Mouse (Mus musculus) monocyte, adult 2 months (primary cell): Measurements from ENCODE around the gene Bst2.
"Not testable (repeated sequence)": the region's sequence is repeated elsewhere in the genome, so short reads cannot be mapped to it uniquely, and the experiment has no call there.

Experiments
- DNase-seq, 2 experiments: peaks; one replicate each; pipeline ENCODE4 v3.0.0; 2022; ENCODE audit warnings: low spot score in 2 of 2, low read depth in 1 of 2

The Bst2 gene

DNA sequence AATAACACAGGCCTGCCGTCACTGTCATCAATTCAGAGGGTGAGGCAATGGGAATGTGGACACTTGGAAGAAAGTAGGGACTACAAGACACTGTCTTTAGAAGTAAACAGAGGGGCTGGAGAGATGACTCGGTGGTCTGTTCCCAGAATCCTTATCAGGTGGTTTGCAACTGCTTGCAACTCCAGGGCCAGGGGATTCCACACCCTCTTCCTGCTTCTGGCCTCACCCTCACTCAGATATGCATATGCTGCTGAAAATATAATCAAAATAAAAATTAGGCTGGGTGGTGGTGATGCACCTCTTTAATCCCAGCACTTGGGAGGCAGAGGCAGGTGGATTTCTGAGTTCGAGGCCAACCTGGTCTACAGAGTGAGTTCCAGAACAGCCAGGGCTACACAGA, 22.8 kb upstream of the Bst2 start:
- no peak for DNase-seq

DNA sequence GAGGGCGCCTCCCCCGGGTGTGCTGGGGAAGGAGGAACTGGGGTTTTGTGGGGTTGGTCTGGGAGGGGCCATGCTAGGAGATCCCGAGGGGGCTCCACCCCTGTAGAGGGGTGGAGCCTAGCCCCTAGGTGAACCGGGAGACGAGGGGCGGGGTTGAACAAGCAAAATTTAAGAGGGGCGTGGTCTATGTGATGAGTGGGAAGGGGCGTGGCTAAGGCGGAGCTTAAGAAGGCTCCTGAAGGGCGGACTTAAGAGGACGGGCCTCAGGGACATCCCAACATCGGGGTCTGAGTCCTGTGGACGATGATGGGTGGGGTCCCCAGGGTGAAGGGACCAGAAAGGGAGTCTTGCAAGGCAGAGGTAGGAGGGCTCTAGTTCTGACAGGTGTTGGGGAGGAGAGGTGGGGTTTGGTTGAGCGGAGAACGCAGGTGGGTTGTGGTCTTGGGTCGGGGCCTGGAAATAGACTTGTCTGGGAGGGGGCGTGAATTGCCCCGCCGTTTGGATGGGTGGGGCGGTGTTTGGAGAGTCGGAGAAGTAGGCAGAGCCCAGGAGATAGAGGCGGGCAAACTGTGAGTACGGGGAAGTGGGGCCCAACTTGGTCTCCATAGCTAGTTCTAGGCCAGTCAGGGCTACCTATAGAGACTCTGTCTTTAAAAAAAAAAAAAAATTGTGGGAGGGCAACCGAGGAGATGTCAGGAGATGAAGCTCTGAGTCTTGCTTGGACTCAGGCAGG, 21.9 kb upstream of the Bst2 start:
- DNase-seq: peak in 1 of 2 experiments; percentile 57

DNA sequence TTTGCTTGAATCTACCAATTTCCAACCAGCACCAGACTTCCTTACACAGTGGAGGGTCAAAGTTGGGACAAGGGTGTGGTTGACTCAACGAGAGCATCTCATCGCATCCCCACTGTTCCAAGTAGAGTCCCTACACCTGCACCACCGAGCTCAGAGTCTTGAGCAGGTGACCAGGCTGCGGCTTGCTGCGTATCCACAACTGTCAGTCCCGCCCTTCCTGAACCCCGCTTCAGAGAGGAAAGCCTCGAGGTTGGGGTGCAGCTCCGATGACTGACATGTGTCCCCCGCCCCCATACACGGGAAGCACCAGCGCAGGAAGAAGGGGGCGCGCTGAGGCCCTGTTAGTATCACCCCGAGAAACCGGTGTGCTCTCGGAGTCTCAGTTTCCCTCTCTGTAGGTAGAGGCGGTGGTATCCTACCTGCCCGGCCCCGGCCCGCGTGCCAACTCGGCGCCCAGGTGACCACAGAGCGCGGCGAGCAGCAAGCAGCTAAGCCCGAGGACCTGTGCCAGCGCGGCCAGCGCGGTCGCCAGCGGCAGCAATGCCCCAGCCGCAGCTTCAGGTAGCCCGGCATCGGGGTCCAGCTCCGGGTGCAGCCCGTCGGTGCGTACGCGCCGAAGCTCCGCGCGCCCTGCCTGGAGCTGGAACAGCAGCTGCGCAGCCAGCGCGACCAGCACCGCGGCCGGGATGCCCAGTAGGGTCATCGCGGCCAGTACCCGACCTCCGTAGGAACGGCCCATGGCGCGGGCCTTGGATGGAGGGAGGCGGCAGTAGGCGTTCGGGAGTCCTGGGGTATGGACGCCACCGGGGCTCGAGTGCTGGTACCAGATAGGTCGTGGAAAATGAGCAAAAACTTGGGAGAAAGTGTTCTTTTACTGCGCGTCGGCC, 21.1 kb upstream of the Bst2 start, which contains the start of gene Tmem221:
Gene Tmem221, minus strand, starts transcription at position 801 of the 887 bp plus-strand sequence.
- no peak for DNase-seq

DNA sequence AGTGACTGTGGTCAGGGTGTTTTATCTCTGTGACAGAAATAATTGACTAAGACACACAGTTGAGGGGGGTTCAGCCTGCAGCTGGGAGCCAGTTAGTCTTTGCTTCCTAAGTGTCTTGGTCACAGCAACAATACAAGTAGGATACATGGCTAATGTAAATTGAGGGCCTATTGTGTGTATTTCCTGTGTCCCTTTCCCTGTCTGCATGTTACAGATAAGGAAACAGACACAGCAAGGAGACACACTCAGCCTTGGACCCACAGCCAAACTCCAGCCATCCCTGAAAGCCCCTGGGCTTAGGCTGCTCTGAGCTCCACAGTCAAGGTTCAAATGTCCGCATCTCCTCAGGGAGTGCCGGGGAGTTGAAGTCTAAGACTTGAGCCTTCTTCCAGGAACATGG, 17.4 kb upstream of the Bst2 start:
- DNase-seq: no peak

DNA sequence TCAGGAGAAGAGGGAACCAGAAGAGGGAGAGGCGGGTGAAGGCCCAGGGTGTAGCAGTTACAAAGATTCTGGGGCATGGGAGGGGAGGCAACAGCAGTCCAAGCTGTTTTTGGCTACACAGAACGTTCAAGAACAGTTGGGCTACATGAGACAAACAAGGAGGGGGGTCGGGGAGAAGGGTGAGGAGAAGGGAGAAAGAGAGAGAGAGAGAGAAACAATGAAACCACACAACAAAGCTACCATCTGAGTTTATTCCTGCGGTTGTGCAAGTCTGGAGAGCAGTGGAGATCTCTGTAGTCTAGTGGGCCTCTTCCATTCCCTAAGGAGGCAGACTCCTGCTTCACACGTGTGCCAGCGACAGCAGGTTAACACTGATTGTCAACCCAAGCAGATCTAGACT, 16.7 kb upstream of the Bst2 start:
- no peak for DNase-seq

DNA sequence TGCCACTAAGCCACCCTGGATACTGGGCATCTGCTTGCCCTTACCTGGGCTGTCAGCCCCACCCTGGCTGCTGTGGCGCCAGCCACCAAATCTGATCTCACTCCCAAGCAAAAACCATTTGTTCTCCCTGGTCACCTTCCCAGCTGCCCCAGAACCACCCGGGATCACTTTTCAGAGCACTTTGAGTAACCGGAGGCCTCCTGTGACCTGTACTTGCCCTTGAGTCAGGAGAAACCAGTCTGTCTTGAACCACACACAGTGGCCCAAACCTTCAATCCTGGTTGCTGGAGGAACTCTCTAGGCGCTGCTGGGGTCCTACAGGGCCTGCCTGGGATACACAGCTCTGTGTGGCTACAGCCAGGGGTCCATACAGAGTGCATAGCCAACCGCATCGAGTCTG, 15.5 kb upstream of the Bst2 start:
- DNase-seq: no peak

DNA sequence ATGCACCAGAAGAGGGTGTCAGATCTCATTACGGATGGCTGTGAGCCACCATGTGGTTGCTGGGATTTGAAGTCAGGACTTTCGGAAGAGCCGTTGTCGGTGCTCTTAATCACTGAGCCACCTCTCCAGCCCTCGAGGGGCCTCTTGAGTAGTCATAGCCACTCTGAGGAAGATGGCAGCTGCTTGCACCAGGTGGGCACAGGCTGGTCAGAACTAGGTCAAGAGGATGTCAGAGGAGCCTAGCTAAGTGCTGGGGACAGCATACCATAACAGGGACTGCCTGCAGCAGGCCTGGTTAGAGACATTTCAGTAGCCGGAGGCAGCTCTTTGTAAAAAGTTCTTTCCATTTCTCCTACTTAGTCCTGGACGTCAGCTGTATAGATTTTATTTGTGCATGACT, 13.5 kb upstream of the Bst2 start:
- no peak for DNase-seq

DNA sequence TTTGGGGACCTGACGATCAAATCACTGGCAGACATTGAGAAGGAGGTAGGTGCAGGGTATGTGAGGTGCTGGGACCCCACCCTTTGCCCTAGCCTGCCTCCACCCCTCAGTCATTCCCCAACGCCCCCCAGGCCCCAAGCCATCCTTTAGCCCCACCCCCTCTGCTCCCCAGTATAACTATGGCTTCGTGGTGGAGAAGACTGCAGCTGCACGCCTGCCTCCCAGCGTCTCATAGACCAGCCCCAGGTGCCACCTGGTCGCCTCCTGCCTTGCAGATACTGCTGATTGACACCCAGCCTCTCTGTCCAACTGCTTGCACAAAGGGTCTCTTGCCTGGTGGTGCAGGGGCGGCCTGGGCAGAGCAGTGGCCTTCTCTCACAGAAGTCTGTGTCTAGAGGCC, 10.3 kb upstream of the Bst2 start:
- DNase-seq: no peak

DNA sequence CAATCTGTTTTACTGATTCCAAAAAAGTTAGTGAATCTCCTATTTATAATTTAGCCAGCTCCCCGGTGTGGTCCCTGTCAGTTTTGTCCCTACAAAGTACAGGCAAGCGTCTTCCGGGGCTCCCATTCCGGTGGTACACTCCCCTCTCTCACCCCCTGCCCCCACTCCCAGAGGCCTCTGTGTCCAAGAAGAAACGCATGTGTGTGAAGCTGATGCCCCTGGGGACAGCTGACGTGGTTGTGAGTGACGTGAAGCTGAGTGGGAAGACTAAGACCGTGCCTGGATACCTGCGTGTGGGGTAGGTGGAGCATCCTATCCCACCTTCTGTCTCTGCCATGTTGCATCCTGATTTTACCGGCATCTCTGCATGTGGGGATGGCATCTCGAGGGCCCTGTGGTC, 7.8 kb upstream of the Bst2 start:
- DNase-seq: no peak

DNA sequence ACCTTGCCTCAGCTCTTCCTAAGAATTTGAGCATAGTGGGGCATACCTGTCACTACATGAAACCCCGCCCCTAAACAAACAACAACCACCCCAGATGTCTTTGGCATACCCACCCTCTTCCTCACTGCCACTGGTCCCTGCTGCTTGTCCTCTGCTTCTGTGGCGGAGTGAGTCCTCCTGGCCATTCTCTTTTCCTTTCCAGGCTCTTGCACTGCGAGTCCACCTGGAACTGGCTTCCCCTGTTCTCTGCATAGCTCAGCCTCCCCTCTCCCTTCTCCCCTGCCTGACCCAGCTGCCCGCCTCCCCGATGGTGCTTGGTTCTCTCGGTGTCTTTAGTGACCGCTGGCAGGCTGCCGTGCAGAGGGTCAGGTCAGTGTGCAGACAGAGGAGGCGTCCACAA, 6.5 kb upstream of the Bst2 start:
- DNase-seq: no peak

DNA sequence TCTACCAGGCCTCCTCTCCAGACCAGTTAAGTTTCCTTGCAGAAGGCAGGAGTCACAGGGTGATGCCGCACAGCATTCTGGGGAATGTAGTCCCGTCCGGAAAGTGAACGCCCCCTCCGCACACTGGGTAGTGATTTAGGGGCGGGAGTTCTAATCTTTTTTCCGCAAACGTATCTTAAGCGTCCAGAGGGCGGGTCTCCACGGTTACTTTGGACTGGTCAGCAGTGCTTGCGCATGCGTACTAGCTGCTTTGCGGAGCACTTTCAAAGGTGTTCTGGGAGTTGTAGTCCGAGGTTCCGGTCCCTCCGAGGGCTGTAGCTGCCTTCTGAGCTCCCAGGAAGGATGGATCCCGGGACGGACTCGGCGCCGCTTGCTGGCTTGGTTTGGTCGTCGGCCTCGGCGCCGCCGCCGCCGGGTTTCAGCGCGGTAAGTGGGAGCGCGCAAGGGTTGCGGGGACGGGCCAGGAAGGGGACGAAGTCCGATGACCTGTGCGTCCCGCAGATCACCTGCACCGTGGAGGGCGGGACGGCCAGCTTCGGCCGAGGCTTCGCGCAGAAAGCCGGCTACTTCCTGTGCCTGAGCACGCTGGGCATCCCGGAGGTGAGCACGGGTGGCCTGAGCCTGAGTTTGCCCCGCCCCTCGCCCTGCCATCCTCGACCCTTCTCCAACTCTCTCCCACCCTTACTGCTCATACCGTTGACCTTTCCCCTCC, 5.5 kb upstream of the Bst2 start, which contains the start of gene Mvb12a:
Gene Mvb12a, plus strand, starts transcription at position 291 of the 712 bp plus-strand sequence.
- DNase-seq: peak; percentile 92 to 93

DNA sequence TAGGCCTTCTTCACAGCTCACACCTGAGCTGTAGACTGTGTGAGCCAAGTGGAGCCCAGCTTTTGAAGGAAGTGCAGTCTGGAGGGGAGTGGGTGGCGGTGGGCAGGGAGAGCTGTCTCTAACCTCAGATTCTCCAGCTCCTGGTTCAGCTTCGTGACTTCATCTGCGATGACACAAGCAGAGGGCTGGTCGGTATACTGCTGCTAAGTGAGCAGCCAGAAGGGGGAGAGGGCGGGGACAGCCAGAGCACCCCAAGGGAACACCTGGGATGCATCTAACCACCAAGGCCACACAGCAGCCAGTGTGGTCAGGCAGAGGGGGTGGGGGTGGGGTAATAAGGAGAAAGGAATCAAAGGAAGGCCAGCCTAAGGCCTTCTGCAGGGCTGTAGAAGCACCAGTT, 1.6 kb downstream of the Bst2 start:
- no peak for DNase-seq

DNA sequence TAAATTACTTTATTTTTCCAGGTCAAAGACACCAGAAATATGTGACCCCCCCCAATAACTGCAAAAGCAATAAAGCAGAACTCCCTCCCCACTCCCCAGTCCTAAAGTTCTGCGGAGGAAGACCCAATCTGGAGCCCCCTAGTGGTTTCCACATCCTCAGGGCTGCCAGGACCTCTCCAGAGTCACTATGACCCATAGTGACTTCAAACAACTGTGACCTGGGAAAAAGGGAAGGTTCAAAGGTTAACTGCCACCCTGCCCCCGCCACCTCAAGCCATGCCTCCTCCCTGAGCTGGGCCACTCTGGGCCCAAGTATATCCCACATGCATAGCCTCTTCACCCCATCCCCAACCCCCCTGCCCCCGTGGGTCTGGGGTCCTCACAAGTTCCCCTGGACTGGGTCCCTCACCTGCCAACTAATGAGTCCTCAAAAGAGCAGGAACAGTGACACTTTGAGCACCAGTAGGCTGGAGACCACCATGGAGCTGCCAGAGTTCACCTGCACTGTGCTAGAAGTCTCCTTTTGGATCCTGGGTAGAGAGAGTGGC, 2.9 kb downstream of the Bst2 start:
- no peak for DNase-seq

DNA sequence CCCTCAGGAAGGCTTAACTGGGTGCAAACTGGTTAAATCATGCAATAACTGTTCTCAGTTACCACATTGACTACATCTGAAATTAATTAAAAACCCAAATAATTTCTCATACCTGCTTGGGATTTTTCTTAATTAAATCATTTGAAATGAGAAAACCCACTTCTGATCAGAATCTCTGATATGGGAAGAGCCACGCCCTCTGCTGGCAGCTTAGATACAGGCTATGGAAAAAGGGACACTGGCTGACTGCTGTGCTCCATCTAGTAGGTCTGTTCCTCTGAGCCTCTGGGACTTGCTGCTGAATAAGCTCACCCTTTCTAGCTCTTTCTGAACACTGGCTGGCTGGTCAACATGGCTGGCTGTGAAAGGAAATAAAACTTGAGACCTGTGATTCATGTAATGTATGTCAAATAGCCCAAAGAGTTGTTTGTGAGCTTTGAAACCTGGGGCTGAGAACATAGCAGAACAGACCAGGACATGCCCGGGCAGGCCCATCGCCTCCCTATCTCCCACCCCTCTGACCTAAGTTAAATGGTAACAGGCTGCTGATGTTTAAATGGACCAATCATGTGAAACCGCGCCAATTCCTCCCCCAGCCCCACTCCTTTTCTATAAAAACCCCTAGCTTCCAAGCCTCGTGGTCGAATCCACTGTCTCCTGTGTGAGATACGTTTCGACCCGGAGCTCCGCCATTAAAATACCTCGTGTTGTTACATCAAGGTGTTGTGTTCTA, 6.4 kb downstream of the Bst2 start:
- not testable (repeated sequence) for DNase-seq

DNA sequence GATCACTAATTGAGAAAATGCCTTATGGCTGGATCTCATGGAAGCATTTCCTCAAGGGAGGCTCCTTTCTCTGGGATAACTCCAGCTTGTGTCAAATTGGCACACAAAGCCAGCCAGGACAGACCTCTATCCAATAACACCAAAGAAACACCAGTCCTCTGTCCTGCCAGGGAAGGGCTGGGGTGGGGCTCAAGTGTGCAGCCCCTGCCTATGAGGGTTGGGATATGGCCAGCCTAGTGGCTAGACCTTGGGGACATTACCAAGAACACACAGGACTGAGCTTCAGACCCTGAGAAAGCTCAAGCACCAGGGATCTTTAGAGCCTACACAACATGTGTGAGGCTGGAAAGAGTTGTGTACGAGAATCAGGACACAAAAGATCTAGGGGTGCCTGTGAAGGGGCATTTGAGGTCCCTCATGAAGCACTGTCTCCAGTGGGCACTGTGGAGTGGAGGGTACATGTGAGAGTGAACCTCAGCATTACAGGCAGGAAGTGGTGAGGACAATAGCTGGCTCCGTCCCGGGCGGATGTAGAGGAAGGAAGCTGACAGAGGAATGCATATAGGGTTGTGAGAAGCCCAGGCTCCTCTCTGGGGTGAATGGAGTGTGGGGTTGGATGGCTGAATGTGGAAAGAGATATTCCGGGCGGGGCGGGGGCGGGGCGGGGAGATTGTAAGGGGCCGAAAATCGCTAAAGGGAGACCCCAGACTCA, 8.7 kb downstream of the Bst2 start:
- no peak for DNase-seq

DNA sequence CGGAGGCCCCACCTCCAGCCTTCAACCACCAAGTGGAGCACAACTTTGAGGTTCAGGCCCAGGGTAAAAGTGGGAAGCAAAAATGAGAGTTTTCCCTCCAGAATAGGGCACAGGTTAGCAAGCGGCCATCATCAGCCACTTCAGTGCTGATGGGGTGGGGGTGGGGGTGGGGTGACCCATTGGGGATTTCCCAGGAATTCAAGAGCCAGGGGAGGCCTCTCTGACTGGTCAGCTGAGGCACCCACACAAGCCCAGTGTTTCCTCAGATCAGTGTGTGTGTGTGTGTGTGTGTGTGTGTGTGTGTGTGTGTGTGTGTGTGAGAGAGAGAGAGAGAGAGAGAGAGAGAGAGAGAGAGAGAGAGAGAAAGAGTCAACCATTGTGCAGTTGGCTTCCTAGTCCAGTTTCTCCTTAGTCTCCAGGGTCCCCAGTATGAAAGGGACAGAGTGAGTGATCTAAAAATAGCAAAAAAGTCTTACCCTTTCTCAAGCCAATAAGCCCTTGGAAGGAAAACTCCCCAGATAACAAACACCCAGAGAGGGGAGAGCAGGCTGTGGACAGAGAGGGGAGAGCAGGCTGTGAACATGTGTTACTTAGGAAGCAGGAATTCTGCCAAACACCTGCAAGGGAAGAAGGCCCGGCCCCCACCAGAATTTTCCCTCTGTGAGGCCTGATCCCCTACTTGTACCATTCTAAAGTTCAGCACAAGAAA, 9.9 kb downstream of the Bst2 start:
- DNase-seq: no peak

DNA sequence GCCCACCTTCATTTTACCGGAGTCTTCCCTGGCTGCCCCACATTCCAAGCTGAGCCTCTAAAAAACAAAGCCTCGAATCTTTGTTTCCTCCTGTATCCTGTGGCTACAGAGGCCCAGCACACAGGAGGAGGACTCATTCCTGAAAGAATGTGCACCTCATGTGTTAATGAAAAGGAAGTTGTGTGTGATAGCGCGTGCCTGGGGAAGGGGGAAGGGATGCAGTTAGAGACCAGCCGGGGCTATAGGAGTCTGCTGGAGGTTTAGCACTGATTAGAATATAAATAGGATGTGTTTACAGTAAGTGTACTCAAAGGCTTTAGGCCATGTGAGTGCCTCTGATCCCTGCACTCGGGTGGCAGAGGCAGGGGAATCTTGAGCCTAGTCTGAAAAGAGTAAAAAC, 11.0 kb downstream of the Bst2 start:
- no peak for DNase-seq

DNA sequence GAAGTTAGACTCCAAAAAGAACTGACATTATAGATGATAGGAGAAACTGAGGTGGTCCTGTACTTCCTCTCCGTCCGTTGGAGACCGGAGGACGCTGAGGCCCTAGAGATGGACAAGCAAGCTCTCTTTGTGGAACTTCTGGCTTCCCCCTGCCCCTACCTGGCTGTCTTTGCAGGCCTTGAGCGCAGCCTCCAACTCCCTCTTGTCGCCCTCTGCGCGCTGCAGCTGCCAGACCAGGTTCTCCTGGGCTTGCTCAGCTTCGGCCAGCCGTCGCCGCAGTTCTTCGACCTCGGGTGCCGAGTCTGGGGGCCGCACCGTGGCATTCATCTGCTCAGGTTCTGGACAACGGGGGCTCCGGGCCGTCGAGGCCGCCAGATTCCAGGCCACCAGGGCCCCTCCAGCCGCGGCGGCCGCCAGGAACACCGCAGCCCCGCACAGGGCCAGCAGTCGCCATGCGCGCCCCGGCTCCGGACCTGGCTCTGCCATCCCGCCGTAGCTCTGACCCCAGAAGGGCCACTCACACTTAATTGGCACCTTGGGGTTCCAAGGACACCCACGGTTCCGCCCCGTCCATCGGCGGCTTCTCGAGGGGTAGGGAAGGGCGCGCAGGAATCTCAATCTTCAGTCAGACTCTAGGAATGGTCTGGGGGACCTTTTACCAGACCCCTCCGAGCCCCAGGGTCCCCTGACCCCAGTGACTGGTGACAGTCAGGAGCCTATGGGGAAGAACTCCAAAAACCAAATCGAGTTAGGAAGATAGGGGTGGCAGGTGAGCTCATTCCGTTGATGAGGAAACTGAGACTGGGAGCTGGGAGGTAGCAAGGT, 11.8 kb downstream of the Bst2 start, which contains the start of gene Ccdc194:
Gene Ccdc194, minus strand, starts transcription at position 486 of the 825 bp plus-strand sequence.
- DNase-seq: no peak
